Mouse (Mus musculus): ENCODE data around the gene Dennd4a.
"Not testable (repeated sequence)": the region's sequence is repeated elsewhere in the genome, so short reads cannot be mapped to it uniquely, and the experiment has no call there.

Dennd4a gene

GRCm38 (mm10) chr9:64811538-64812474, 666 bp downstream of the Dennd4a start:
- no peak for DNase-seq (ENCODE audit: low spot score in 2 of 2)

GRCm38 (mm10) chr9:64812475-64812860, 1.3 kb downstream of the Dennd4a start:
- no peak for DNase-seq (ENCODE audit: low spot score in 2 of 2)

- DNase-seq (ENCODE audit: low spot score in 2 of 2): no peak
Measured at GRCm38 (mm10) chr9:64814273-64814672, 3.1 kb downstream of the Dennd4a start.

GRCm38 (mm10) chr9:64819686-64820085, 8.5 kb downstream of the Dennd4a start:
- DNase-seq (ENCODE audit: low spot score in 2 of 2): not testable (repeated sequence)

- DNase-seq (ENCODE audit: low spot score in 2 of 2): no peak
Measured at GRCm38 (mm10) chr9:64820086-64820795, 9.1 kb downstream of the Dennd4a start.

- no peak for DNase-seq (ENCODE audit: low spot score in 2 of 2)
Measured at GRCm38 (mm10) chr9:64822235-64822634, 11.1 kb downstream of the Dennd4a start.

GRCm38 (mm10) chr9:64824389-64825008, 13.4 kb downstream of the Dennd4a start:
- no peak for DNase-seq (ENCODE audit: low spot score in 2 of 2)

GRCm38 (mm10) chr9:64830092-64830618, 19.0 kb downstream of the Dennd4a start:
- no peak for DNase-seq (ENCODE audit: low spot score in 2 of 2)

GRCm38 (mm10) chr9:64830641-64831040, 19.5 kb downstream of the Dennd4a start:
- DNase-seq (ENCODE audit: low spot score in 2 of 2): no peak

GRCm38 (mm10) chr9:64831760-64832159, 20.6 kb downstream of the Dennd4a start:
- no peak for DNase-seq (ENCODE audit: low spot score in 2 of 2)

GRCm38 (mm10) chr9:64834418-64834817, 23.3 kb downstream of the Dennd4a start:
- no peak for DNase-seq (ENCODE audit: low spot score in 2 of 2)

GRCm38 (mm10) chr9:64845355-64845754, 34.2 kb downstream of the Dennd4a start:
- DNase-seq (ENCODE audit: low spot score in 2 of 2): no peak

GRCm38 (mm10) chr9:64849548-64849947, 38.4 kb downstream of the Dennd4a start:
- no peak for DNase-seq (ENCODE audit: low spot score in 2 of 2)

- DNase-seq (ENCODE audit: low spot score in 2 of 2): no peak
Measured at GRCm38 (mm10) chr9:64860083-64860482, 48.9 kb downstream of the Dennd4a start.

- no peak for DNase-seq (ENCODE audit: low spot score in 2 of 2)
Measured at GRCm38 (mm10) chr9:64862687-64863086, 51.5 kb downstream of the Dennd4a start.

- DNase-seq (ENCODE audit: low spot score in 2 of 2): no peak
Measured at GRCm38 (mm10) chr9:64886008-64886407, 74.9 kb downstream of the Dennd4a start.

GRCm38 (mm10) chr9:64896605-64897004, 85.5 kb downstream of the Dennd4a start:
- DNase-seq (ENCODE audit: low spot score in 2 of 2): no peak

- no peak for DNase-seq (ENCODE audit: low spot score in 2 of 2)
Measured at GRCm38 (mm10) chr9:64902866-64903265, 91.7 kb downstream of the Dennd4a start.

GRCm38 (mm10) chr9:64903386-64903785, 92.2 kb downstream of the Dennd4a start:
- DNase-seq (ENCODE audit: low spot score in 2 of 2): peak; percentile 52 to 70

- DNase-seq (ENCODE audit: low spot score in 2 of 2): no peak
Measured at GRCm38 (mm10) chr9:64904917-64905640, 93.9 kb downstream of the Dennd4a start.

- DNase-seq (ENCODE audit: low spot score in 2 of 2): no peak
Measured at GRCm38 (mm10) chr9:64907441-64907840, 96.3 kb downstream of the Dennd4a start.
